Mouse (Mus musculus): Measurements from ENCODE around the gene Tbx3. TPM values are rescaled to one million over a fixed set of nuclear protein-coding genes. Genes with fewer than 3 reads are reported as not detected.

The Tbx3 gene
- polyA plus RNA-seq, 1 experiment from 2014 or later: 20.6 TPM

DNA sequence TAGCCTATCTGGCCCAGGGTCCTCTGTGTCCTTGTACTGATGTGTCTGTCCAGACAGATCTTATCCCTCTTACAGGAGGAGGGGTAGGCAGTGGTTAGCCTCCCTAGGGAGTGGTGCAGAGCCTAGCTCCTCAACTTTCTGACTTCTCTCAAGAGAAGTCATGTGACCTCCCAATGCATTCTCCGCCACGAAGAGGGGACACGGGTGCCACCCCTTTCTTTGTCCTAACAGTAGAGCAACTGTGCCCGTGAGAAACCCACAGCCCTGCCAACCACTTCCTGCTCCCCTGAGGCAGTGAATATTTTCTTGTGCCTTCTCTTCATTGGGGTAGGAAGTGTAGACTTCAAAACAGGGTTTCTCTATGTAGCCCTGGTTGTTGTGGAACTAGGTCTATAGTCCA is 36.9 kb upstream of the Tbx3 start:
- Histone ChIP-seq H3K27ac (ENCODE audit: low read length) (no peak overlapping the region), H3K4me1 (ENCODE audit: control insufficient read depth, insufficient read depth, low read length) (no peaks in the 10 kb centered on the region), H3K4me3 (ENCODE audit: low read depth, low read length) (no peak overlapping the region), H3K9ac (replicated peaks; ENCODE audit: low read depth, low read length) (no peak overlapping the region), H3K9me3 (ENCODE audit: control insufficient read depth, low read depth, low read length) (no peaks in the 10 kb centered on the region), H3K36me3 (ENCODE audit: control insufficient read depth, insufficient read depth, low read length) (no peaks in the 10 kb centered on the region), H3K4me2 (replicated peaks; ENCODE audit: low read depth, low read length) (no peak overlapping the region), H3K27me3 (ENCODE audit: control insufficient read depth, insufficient read depth, low read length) (no peaks in the 10 kb centered on the region)
- WGBS: 87% methylated on average over 4 of the region's 4 CpGs
- no peak for ATAC-seq (ENCODE audit: insufficient number of reproducible peaks, insufficient read depth, low FRiP score, low read depth)

DNA sequence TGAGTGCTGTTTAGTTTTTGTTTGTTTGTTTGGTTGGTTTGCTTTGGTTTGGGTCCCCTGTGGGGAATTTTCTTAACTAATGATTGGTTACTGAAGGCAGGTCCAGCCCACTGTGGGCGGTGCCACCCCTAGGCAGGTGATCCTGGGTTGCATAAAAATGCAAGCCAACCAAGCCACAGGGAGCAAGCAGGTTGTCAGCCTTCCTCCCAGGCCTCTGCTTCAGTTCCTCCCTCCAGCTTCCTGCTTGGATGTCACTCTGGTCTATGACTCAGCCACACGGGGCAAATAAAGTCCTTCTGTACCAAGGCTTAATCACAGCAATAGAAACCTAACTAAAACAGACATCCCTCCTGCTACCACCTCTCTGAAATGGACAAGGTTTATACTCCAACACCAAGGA is 35.6 kb upstream of the Tbx3 start:
- Histone ChIP-seq H3K27me3 (ENCODE audit: control insufficient read depth, insufficient read depth, low read length) (no peaks in the 10 kb centered on the region), H3K4me1 (ENCODE audit: control insufficient read depth, insufficient read depth, low read length) (no peaks in the 10 kb centered on the region), H3K4me3 (ENCODE audit: low read depth, low read length) (no peak overlapping the region), H3K9me3 (ENCODE audit: control insufficient read depth, low read depth, low read length) (no peaks in the 10 kb centered on the region), H3K36me3 (ENCODE audit: control insufficient read depth, insufficient read depth, low read length) (no peaks in the 10 kb centered on the region), H3K27ac (ENCODE audit: low read length) (no peak overlapping the region), H3K4me2 (replicated peaks; ENCODE audit: low read depth, low read length) (no peak overlapping the region), H3K9ac (replicated peaks; ENCODE audit: low read depth, low read length) (no peak overlapping the region)
- 67% methylated on average over 2 of the region's 2 CpGs for WGBS
- ATAC-seq (ENCODE audit: insufficient number of reproducible peaks, insufficient read depth, low FRiP score, low read depth): no peak

DNA sequence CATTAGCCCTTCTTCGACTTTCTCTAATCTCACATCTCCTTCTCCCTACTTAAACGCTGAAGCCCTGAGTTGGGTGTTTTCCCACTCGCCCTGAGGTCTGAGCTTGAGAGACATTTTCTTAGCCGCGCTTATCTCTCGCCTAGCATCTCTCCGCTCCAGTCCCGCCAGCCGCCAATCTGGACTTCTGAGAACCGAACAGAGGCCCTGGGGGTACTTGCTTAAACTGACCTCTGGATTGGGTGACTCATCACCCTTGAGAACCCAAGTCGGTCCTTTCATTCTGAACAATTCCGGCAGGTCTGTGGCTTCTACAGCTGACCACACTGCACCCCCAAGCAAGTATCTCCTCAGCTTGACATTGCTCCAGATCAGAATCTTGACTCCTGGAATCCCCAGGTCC is 32.2 kb upstream of the Tbx3 start:
- Histone ChIP-seq H3K4me2 (replicated peaks; ENCODE audit: low read depth, low read length) (no peak overlapping the region), H3K27ac (ENCODE audit: low read length) (no peak overlapping the region), H3K36me3 (ENCODE audit: control insufficient read depth, insufficient read depth, low read length) (no peaks in the 10 kb centered on the region), H3K9ac (replicated peaks; ENCODE audit: low read depth, low read length) (no peak overlapping the region), H3K4me1 (ENCODE audit: control insufficient read depth, insufficient read depth, low read length) (0 out of 2 replicates have a peak, but pooled peaks cover 3% of the 10 kb centered on the region), H3K27me3 (ENCODE audit: control insufficient read depth, insufficient read depth, low read length) (no peaks in the 10 kb centered on the region), H3K9me3 (ENCODE audit: control insufficient read depth, low read depth, low read length) (no peaks in the 10 kb centered on the region), H3K4me3 (ENCODE audit: low read depth, low read length) (no peak overlapping the region)
- ATAC-seq (ENCODE audit: insufficient number of reproducible peaks, insufficient read depth, low FRiP score, low read depth): no peak
- WGBS: 40% methylated on average over 12 of the region's 12 CpGs

DNA sequence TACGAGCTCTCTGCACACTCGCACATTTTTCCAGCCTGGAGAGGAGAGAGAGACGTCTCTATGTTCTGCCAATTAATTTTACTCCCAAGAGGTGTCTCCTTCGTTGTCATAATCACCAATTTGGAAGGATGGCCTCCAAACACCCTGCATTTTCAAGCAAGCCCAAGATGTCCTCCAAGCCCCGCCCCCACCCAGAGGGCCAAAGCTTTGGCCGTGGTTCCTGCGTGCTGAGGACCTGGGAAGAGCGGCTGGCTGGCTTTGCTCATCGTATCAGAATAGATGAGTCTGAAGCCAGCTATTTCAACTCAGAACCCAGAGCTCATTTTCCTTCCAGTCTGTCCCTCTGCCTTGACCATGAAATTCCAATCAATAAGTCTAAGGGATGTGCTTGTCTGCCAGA is 29.4 kb upstream of the Tbx3 start:
- Histone ChIP-seq H3K9ac (replicated peaks; ENCODE audit: low read depth, low read length) (no peak overlapping the region), H3K36me3 (ENCODE audit: control insufficient read depth, insufficient read depth, low read length) (no peaks in the 10 kb centered on the region), H3K9me3 (ENCODE audit: control insufficient read depth, low read depth, low read length) (no peaks in the 10 kb centered on the region), H3K4me1 (ENCODE audit: control insufficient read depth, insufficient read depth, low read length) (0 out of 2 replicates have a peak, but pooled peaks cover 3% of the 10 kb centered on the region), H3K4me2 (replicated peaks; ENCODE audit: low read depth, low read length) (no peak overlapping the region), H3K27me3 (ENCODE audit: control insufficient read depth, insufficient read depth, low read length) (no peaks in the 10 kb centered on the region), H3K4me3 (ENCODE audit: low read depth, low read length) (no peak overlapping the region), H3K27ac (ENCODE audit: low read length) (no peak overlapping the region)
- 67% methylated on average over 9 of the region's 9 CpGs for WGBS
- no peak for ATAC-seq (ENCODE audit: insufficient number of reproducible peaks, insufficient read depth, low FRiP score, low read depth)

DNA sequence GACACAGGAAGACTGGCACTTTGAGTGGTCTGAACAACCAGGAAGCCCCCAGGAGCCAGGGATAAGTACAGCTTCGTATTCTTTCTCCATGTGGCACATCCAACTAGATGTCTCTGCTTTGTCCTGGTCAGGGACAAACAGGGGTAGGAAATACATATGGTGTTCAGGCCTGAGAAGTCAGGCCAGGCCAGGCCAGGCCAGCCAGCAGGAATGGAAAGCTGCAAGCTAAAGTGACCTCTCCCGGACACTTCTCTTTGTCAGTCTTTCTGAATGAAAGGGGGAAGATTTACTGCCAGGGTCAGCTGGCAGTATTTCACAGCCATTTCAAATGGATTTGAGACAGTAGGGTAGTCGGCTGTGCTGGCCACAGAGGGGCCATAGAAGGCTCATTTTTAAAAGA is 28.8 kb upstream of the Tbx3 start:
- ATAC-seq (ENCODE audit: insufficient number of reproducible peaks, insufficient read depth, low FRiP score, low read depth): no peak
- WGBS: 36% methylated on average over 3 of the region's 3 CpGs
- H3K9me3 ChIP-seq (ENCODE audit: control insufficient read depth, low read depth, low read length): no peaks in the 10 kb centered on the region
- H3K27me3 ChIP-seq (ENCODE audit: control insufficient read depth, insufficient read depth, low read length): no peaks in the 10 kb centered on the region
- H3K4me1 ChIP-seq (ENCODE audit: control insufficient read depth, insufficient read depth, low read length): 0 out of 2 replicates have a peak, but pooled peaks cover 3% of the 10 kb centered on the region
- no peak overlapping the region for H3K4me2 ChIP-seq (replicated peaks; ENCODE audit: low read depth, low read length)
- no peak overlapping the region for H3K9ac ChIP-seq (replicated peaks; ENCODE audit: low read depth, low read length)
- no peak overlapping the region for H3K4me3 ChIP-seq (ENCODE audit: low read depth, low read length)
- H3K36me3 ChIP-seq (ENCODE audit: control insufficient read depth, insufficient read depth, low read length): no peaks in the 10 kb centered on the region
- H3K27ac ChIP-seq (ENCODE audit: low read length): no peak overlapping the region

DNA sequence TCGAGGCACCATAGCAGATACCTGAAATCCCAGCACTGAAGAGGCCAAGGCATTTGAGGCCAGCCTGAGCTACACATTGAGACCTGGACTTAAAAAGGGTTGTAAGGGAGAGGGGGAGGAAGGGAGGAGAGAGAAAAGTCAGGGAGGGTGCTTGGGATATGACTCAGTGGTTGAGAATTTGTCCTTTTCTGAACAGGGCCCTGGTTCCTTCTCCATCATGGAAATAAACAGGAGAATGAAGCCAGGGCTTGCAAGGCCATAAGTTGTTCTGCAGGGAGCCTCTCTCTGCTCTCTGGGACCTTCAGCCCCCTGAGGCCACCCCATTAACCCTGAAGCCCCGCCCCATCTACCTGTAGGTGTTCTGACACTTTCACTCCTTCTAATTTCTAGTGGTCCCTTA is 23.5 kb upstream of the Tbx3 start:
- Histone ChIP-seq H3K9me3 (ENCODE audit: control insufficient read depth, low read depth, low read length) (no peaks in the 10 kb centered on the region), H3K4me3 (ENCODE audit: low read depth, low read length) (no peak overlapping the region), H3K4me1 (ENCODE audit: control insufficient read depth, insufficient read depth, low read length) (no peaks in the 10 kb centered on the region), H3K4me2 (replicated peaks; ENCODE audit: low read depth, low read length) (no peak overlapping the region), H3K27me3 (ENCODE audit: control insufficient read depth, insufficient read depth, low read length) (no peaks in the 10 kb centered on the region), H3K27ac (ENCODE audit: low read length) (no peak overlapping the region), H3K36me3 (ENCODE audit: control insufficient read depth, insufficient read depth, low read length) (no peaks in the 10 kb centered on the region), H3K9ac (replicated peaks; ENCODE audit: low read depth, low read length) (no peak overlapping the region)
- no peak for ATAC-seq (ENCODE audit: insufficient number of reproducible peaks, insufficient read depth, low FRiP score, low read depth)
- 57% methylated on average over 2 of the region's 2 CpGs for WGBS

DNA sequence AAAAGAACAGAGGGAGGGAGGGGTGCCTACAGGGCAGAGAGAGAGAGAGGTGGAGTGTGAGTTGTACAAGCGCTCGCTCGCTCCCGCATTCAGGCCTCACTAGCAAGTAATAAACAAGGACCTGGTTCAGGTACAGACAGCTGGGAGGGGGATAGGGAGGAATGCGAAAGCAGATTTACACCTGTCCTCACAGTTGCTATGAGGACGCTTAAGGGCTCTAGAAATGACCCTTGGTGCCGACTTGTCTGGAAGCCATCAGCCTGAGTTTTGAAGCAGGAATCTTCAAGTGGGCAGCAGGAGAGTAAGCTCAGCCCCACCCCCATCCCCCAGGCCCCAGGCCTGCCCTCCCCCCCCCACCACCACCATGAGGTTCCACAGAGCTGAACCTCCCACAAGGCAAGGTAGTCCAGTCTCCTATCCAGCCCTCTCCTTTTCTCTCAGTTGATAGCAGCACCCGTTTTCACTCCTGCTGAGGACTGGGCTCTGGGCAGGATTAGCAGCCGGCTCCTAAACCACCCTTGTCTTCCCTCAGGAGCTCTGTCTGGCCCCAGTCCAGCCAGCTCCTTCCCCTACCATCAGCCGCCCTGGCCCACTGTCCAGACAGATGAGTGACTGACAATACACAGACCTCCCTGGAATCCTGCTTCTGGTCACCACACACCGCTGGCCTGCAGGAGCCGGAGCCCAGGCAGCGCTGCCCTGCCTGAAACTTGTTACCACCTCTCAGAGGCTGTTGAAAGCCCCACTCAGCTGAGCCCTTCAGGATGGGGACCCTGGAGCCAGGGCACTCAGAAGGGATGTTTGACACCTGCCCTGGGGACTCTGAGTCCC is 19.1 kb upstream of the Tbx3 start:
- Histone ChIP-seq H3K4me2 (replicated peaks; ENCODE audit: low read depth, low read length) (no peak overlapping the region), H3K27ac (ENCODE audit: low read length) (no peak overlapping the region), H3K4me3 (ENCODE audit: low read depth, low read length) (no peak overlapping the region), H3K36me3 (ENCODE audit: control insufficient read depth, insufficient read depth, low read length) (no peaks in the 10 kb centered on the region), H3K9ac (replicated peaks; ENCODE audit: low read depth, low read length) (no peak overlapping the region), H3K9me3 (ENCODE audit: control insufficient read depth, low read depth, low read length) (no peaks in the 10 kb centered on the region), H3K4me1 (ENCODE audit: control insufficient read depth, insufficient read depth, low read length) (no peaks in the 10 kb centered on the region), H3K27me3 (ENCODE audit: control insufficient read depth, insufficient read depth, low read length) (peaks cover 15% of the 10 kb centered on the region)
- ATAC-seq (ENCODE audit: insufficient number of reproducible peaks, insufficient read depth, low FRiP score, low read depth): no peak
- 26% methylated on average over 13 of the region's 13 CpGs for WGBS

DNA sequence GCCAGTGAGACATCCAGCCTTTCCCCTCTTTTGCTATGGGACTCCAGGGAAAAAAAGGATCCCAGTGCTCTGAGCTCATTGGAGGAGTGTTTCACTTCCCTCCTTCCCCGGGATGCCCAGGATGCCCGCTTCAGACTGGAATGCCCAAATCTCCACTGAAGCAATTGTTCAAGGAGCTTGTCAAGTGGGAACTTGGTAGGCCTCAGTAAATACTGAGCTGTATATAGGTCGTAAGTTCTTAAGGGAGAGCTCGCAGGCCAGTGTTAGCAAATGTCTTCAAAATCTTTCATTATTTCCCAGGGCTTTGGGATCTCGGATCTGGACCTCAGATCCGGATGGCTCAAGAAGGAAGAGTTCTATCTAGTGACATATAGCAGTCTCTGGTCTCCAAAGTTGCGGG is 14.1 kb upstream of the Tbx3 start:
- Histone ChIP-seq H3K9ac (replicated peaks; ENCODE audit: low read depth, low read length) (no peak overlapping the region), H3K9me3 (ENCODE audit: control insufficient read depth, low read depth, low read length) (no peaks in the 10 kb centered on the region), H3K27me3 (ENCODE audit: control insufficient read depth, insufficient read depth, low read length) (peaks cover 46% of the 10 kb centered on the region), H3K27ac (ENCODE audit: low read length) (no peak overlapping the region), H3K4me1 (ENCODE audit: control insufficient read depth, insufficient read depth, low read length) (no peaks in the 10 kb centered on the region), H3K4me2 (replicated peaks; ENCODE audit: low read depth, low read length) (no peak overlapping the region), H3K36me3 (ENCODE audit: control insufficient read depth, insufficient read depth, low read length) (no peaks in the 10 kb centered on the region), H3K4me3 (ENCODE audit: low read depth, low read length) (no peak overlapping the region)
- 16% methylated on average over 7 of the region's 7 CpGs for WGBS
- ATAC-seq (ENCODE audit: insufficient number of reproducible peaks, insufficient read depth, low FRiP score, low read depth): no peak

DNA sequence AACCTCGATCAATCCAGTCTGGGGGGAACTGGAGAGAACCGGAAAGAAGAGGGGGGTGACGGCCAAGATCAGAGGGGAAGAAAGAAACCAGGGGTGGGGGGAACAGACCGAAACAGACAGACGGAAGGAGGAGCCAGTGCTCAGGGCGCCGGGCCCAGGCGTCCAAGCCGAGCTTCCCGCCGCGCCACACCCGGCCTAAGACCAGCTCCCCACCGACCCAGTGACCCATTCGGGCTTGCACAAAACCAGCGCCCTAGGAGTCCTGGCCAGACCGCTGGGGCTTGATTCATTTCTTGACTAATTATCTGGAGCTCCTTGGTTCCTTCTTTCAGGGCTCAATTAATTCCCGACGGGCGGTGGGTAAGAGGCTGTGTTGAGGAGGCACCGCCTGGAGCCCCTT is 13.6 kb upstream of the Tbx3 start:
- WGBS: 12% methylated on average over 20 of the region's 21 CpGs
- Histone ChIP-seq H3K4me1 (ENCODE audit: control insufficient read depth, insufficient read depth, low read length) (no peaks in the 10 kb centered on the region), H3K27me3 (ENCODE audit: control insufficient read depth, insufficient read depth, low read length) (peaks cover 48% of the 10 kb centered on the region), H3K9me3 (ENCODE audit: control insufficient read depth, low read depth, low read length) (no peaks in the 10 kb centered on the region), H3K4me3 (ENCODE audit: low read depth, low read length) (no peak overlapping the region), H3K9ac (replicated peaks; ENCODE audit: low read depth, low read length) (no peak overlapping the region), H3K27ac (ENCODE audit: low read length) (no peak overlapping the region), H3K4me2 (replicated peaks; ENCODE audit: low read depth, low read length) (no peak overlapping the region), H3K36me3 (ENCODE audit: control insufficient read depth, insufficient read depth, low read length) (no peaks in the 10 kb centered on the region)
- no peak for ATAC-seq (ENCODE audit: insufficient number of reproducible peaks, insufficient read depth, low FRiP score, low read depth)
